Mouse (Mus musculus): Measurements from ENCODE around the gene Gm10392.

DNA sequence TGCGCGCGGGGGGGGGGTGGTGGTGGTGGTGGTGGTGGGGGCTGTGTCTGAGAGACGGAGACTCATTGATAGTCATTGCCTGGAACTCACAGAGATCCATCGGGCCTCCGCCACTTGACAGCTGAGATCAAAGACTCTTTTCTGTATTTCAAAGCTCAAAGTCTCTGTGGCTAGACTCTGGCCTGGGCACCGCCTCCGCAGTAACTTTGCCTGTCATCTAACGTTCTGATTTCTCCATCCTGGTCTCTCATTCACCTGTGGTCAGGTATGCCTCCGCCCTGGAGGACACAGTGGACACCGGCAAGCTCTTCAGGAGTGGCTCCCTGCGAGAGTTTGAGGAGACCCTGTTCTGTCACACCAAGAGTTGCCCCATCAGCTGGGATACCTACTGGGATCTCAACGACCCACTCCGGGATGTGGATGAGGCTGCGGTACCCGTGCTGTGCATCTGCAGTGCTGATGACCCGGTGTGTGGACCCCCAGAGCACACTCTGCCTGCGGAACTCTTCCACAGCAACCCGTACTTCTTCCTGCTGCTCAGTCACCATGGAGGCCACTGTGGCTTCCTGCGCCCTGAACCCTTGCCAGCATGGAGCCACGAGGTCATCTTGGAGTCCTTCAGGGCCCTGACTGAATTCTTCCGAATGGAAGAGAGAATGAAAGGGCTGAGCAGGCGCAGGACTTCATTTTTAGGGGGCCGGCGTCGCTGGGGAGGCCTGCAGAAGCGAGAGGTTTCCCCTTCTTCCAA, 773 bp downstream of the Gm10392 start:
- TF ChIP-seq CTCF (IDR thresholded peaks at IDR 0.05; ENCODE audit: control insufficient read depth, insufficient read depth, low read length): no peak
- TF ChIP-seq POLR2A (IDR thresholded peaks at IDR 0.05; ENCODE audit: borderline replicate concordance, control insufficient read depth, low read depth, low read length): no peak

All from bone marrow, adult 2 months (tissue).